Mouse (Mus musculus) thymus, adult 2 months (tissue): ENCODE data around the gene Ms4a14. TPM values are rescaled to one million over a fixed set of nuclear protein-coding genes. Genes with fewer than 3 reads are reported as not detected.

Experiments
- DNase-seq: peaks from one replicate; pipeline ENCODE4 v3.0.0; 2021
- H3K27ac ChIP-seq: fragments of 200-500 bp; 2 replicates; pipeline ENCODE4 v1.5.1; 2012; ENCODE audit warnings: low read length, control low read depth; ENCODE audit not compliant: control insufficient read depth, insufficient read depth
- H3K27me3 ChIP-seq: fragments of 200-500 bp; 2 replicates; pipeline ENCODE4 v1.6.1; 2012; ENCODE audit warnings: mild to moderate bottlenecking, low read length, moderate library complexity, mixed read lengths; ENCODE audit not compliant: control insufficient read depth, insufficient read depth
- H3K36me3 ChIP-seq: fragments of 200-500 bp; 2 replicates; pipeline ENCODE4 v1.6.1; 2012; ENCODE audit warnings: mild to moderate bottlenecking, low read length, moderate library complexity; ENCODE audit not compliant: control insufficient read depth, insufficient read depth
- H3K4me1 ChIP-seq: fragments of 200-500 bp; replicated peaks from 2 replicates; pipeline ENCODE4 v1.6.1; 2012; ENCODE audit warnings: low read length; ENCODE audit not compliant: control insufficient read depth, insufficient read depth
- H3K4me3 ChIP-seq: fragments of 200-500 bp; 2 replicates; pipeline ENCODE4 v1.5.1; 2012; ENCODE audit warnings: mild to moderate bottlenecking, low read length, control low read depth, moderate library complexity; ENCODE audit not compliant: control insufficient read depth, insufficient read depth
- CTCF ChIP-seq: fragments of 200-500 bp; IDR thresholded peaks from 2 replicates; pipeline ENCODE4 v1.5.1; 2012; ENCODE audit warnings: mild to moderate bottlenecking, control low read depth, low read length, moderate library complexity, borderline replicate concordance; ENCODE audit not compliant: control insufficient read depth, poor library complexity, insufficient read depth; ENCODE audit errors: extremely low read depth
- POLR2A ChIP-seq: fragments of 200-500 bp; IDR thresholded peaks from 2 replicates; pipeline ENCODE4 v1.6.1; 2012; ENCODE audit warnings: mild to moderate bottlenecking, low read length, control low read depth, moderate library complexity; ENCODE audit not compliant: control insufficient read depth, poor library complexity, insufficient read depth; ENCODE audit errors: extremely low read depth
- WGBS: fragments of 180-500 bp; shearing (Covaris S2); methylation state at CpG from one replicate; pipeline ENCODE4 v1.1.7; 2018; 5-methylcytosine and 5-hydroxymethylcytosine counted together
- polyA plus RNA-seq: library from polyadenylated mRNA; depleted of rRNA; stranded (reverse); fragments of >200 nt; gene quantifications from 2 replicates; pipeline ENCODE4 v1.2.3, GENCODE M21; 2012

Gene Ms4a14
- polyA plus RNA-seq, 1 experiment, result 0.74 TPM

GRCm38 (mm10) chr19:11292990-11293389 lies 21.3 kb downstream of the Ms4a14 start:
- peak overlapping the region; percentile 39 for H3K4me3 ChIP-seq
- H3K27me3 ChIP-seq, result no peaks in the 10 kb centered on the region
- H3K27ac ChIP-seq, result peak overlapping the region; percentile 11; the same call in 1 of the 2 replicates
- peak; percentile 4 for DNase-seq
- WGBS, result 9% methylated on average over 12 of the region's 12 CpGs
- TF ChIP-seq POLR2A (no peak), CTCF (no peak)
- H3K4me1 ChIP-seq, result no peaks in the 10 kb centered on the region
- H3K36me3 ChIP-seq, result no peaks in the 10 kb centered on the region

- TF ChIP-seq CTCF (no peak), POLR2A (no peak)
- Histone ChIP-seq H3K27ac (no peak within 1 kb of the TSS), H3K27me3 (no peaks in the 10 kb centered on the region), H3K4me3 (no peak within 1 kb of the TSS), H3K4me1 (no peaks in the 10 kb centered on the region), H3K36me3 (no peaks in the 10 kb centered on the region)
- no peak for DNase-seq
- WGBS, result 95% methylated on average over 2 of the region's 2 CpGs
Observed at GRCm38 (mm10) chr19:11283773-11284172, 30.5 kb downstream of the Ms4a14 start, which contains the start of gene Ms4a5. Gene Ms4a5 (minus strand): TSS chr19:11283873.

GRCm38 (mm10) chr19:11280223-11280622 lies 34.0 kb downstream of the Ms4a14 start:
- Histone ChIP-seq H3K27me3 (no peaks in the 10 kb centered on the region), H3K4me3 (no peak overlapping the region), H3K4me1 (no peaks in the 10 kb centered on the region), H3K36me3 (no peaks in the 10 kb centered on the region), H3K27ac (no peak overlapping the region)
- WGBS, result 95% methylated on average over 3 of the region's 3 CpGs
- TF ChIP-seq CTCF, result no peak
- TF ChIP-seq POLR2A, result no peak
- no peak for DNase-seq

GRCm38 (mm10) chr19:11276431-11276830 lies 37.8 kb downstream of the Ms4a14 start:
- no peaks in the 10 kb centered on the region for H3K36me3 ChIP-seq
- TF ChIP-seq CTCF (no peak), POLR2A (no peak)
- H3K27me3 ChIP-seq, result no peaks in the 10 kb centered on the region
- H3K27ac ChIP-seq, result no peak overlapping the region
- DNase-seq, result no peak
- WGBS, result 90% methylated on average over 5 of the region's 5 CpGs
- no peak overlapping the region for H3K4me3 ChIP-seq
- H3K4me1 ChIP-seq, result no peaks in the 10 kb centered on the region

GRCm38 (mm10) chr19:11266956-11267355 lies 47.3 kb downstream of the Ms4a14 start:
- no peaks in the 10 kb centered on the region for H3K27me3 ChIP-seq
- no peak overlapping the region for H3K27ac ChIP-seq
- no peak for DNase-seq
- no peaks in the 10 kb centered on the region for H3K36me3 ChIP-seq
- TF ChIP-seq POLR2A (no peak), CTCF (no peak)
- no peaks in the 10 kb centered on the region for H3K4me1 ChIP-seq
- 89% methylated on average over 4 of the region's 4 CpGs for WGBS
- H3K4me3 ChIP-seq, result no peak overlapping the region

GRCm38 (mm10) chr19:11266052-11266845 lies 48.0 kb downstream of the Ms4a14 start, which contains the start of gene Ms4a1:
Gene Ms4a1 (minus strand): TSS chr19:11266241.
- no peak within 1 kb of the TSS for H3K4me3 ChIP-seq
- DNase-seq, result no peak
- H3K27ac ChIP-seq, result no peak within 1 kb of the TSS; the same call in 1 of the 2 replicates
- H3K4me1 ChIP-seq, result no peaks in the 10 kb centered on the region
- 89% methylated on average over 8 of the region's 8 CpGs for WGBS
- no peaks in the 10 kb centered on the region for H3K27me3 ChIP-seq
- H3K36me3 ChIP-seq, result no peaks in the 10 kb centered on the region
- TF ChIP-seq CTCF (no peak), POLR2A (no peak)

- TF ChIP-seq POLR2A (no peak), CTCF (no peak)
- DNase-seq, result no peak
- WGBS, result 84% methylated on average over 9 of the region's 9 CpGs
- Histone ChIP-seq H3K4me3 (no peak overlapping the region), H3K4me1 (no peaks in the 10 kb centered on the region), H3K27me3 (no peaks in the 10 kb centered on the region), H3K27ac (no peak overlapping the region), H3K36me3 (no peaks in the 10 kb centered on the region)
Observed at GRCm38 (mm10) chr19:11264602-11265185, 49.6 kb downstream of the Ms4a14 start.
